ENCODE assay signal across 19 mouse cellular contexts in the genomic region with DNA sequence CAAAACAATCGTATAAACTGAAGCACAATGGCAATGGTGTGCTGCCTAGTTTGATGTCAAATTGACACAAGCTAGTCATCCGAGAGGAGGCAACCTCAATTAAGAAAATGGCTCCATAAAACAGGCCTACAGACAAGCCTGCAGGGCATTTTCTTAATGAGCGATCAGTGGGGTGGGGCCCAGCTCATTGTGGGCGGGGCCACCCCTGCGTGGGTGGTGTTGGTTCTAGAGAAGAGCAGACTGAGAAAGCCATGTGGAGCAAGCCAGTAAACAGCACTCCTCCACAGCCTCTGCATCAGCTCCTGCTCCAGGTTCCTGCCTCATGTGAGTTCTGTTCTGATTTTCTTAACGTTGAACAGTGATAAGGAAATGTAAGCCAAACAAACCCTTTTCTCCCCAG. TPM values are rescaled to one million over a fixed set of nuclear protein-coding genes. Genes with fewer than 3 reads are reported as not detected.
DNase-seq lines count a peak whose midpoint lies in the region; ATAC-seq lines count a peak whose summit lies in the region.
"Had no signal": no experiment of that assay in that cellular context is flagged by ENCODE, and none has a peak within 500 bp of the region (broad histone marks: within the 10 kb centered on the region; RNA-seq: fewer than 3 reads in every experiment).

No protein-coding gene starts in this region.

- peak; percentile 8 for DNase-seq in CD4-positive, CD25-positive, alpha-beta regulatory T cell, adult 2 months (ENCODE audit: low read depth, low spot score)
- DNase-seq in ES-CJ7 (ENCODE audit: low read depth, low spot score) (peak; percentile 78), WW6 (ENCODE audit: low read depth, low spot score) (peak; percentile 49)
- DNase-seq in induced T-regulatory cell, adult 2 months (ENCODE audit: low read depth) = peak; percentile 33
- DNase-seq in layer of hippocampus, postnatal 14 days (ENCODE audit: low spot score in 2 of 2) = no peak
- DNase-seq in spleen, postnatal 10 days (ENCODE audit: low spot score in 2 of 2) = no peak
- no peak for DNase-seq in retina, postnatal 1 day
- DNase-seq: adrenal gland, adult 8-10 months; cerebellum, adult 11 months; cerebellum, adult 9-11 months; gastrocnemius, postnatal 14 days; kidney, postnatal 14 days; lung, embryonic 14.5 days; lung, postnatal 14 days; thymus, postnatal 4 days had no signal

- no peak for ATAC-seq in CD4-positive, CD25-positive, alpha-beta regulatory T cell, adult 4 months
- ATAC-seq: forebrain, embryonic 13.5 days; intestine, postnatal 0 days; midbrain, embryonic 16.5 days had no signal

RNA-seq across cellular contexts. Expression of a gene that starts 6.4 kb away (rescaled TPM):
- polyA plus RNA-seq in CD4-positive, CD25-positive, alpha-beta regulatory T cell, adult 4 months (2017; shearing (Covaris generic)) = 10 to 100 TPM in 1 of 2 experiments, 1 to 10 TPM in 1; 9.9 to 11.8 TPM
- total RNA-seq in layer of hippocampus, postnatal 14 days (2021) = 10 to 100 TPM; 95.3 to 96.0 TPM

RNA-seq across cellular contexts. Expression of a gene that starts 46.2 kb away (rescaled TPM):
- polyA plus RNA-seq in CD4-positive, CD25-positive, alpha-beta regulatory T cell, adult 4 months (2017; shearing (Covaris generic)) = 1 to 10 TPM; 2.3 to 4.3 TPM
- total RNA-seq in layer of hippocampus, postnatal 14 days (2021) = 10 to 100 TPM; 11.2 to 12.0 TPM

Comparison
In these comparisons a context has a peak if more than half of its experiments do, and no peak if none do; other contexts are left out.
1. DNase-seq: peak in CD4-positive, CD25-positive, alpha-beta regulatory T cell, adult 2 months (single experiment), ES-CJ7 (single experiment), WW6 (single experiment) and induced T-regulatory cell, adult 2 months (single experiment); none in layer of hippocampus, postnatal 14 days (0 of 2), spleen, postnatal 10 days (0 of 2) and retina, postnatal 1 day (single experiment).